Mouse (Mus musculus) MEL (cell line): ENCODE data around the gene Katnb1.

Experiments used
- CTCF ChIP-seq, 3 experiments: IDR thresholded peaks in 2 of 3; conservative IDR thresholded peaks in 1 of 3; 2 replicates each; pipeline ENCODE4 v1.5.1; 2011 to 2012; ENCODE audit warnings: low read length in 3 of 3, low read depth in 2 of 3, mild to moderate bottlenecking in 2 of 3, improper control_type of control experiment in 1 of 3, inconsistent platforms in 1 of 3, mixed read lengths in 1 of 3, moderate library complexity in 1 of 3; ENCODE audit not compliant: control insufficient read depth in 1 of 3, insufficient read depth in 1 of 3, poor library complexity in 1 of 3, severe bottlenecking in 1 of 3
- E2F4 ChIP-seq: IDR thresholded peaks from 2 replicates; pipeline ENCODE4 v1.6.1; 2011; ENCODE audit warnings: low read depth, low read length, improper control_type of control experiment, borderline replicate concordance
- MAX ChIP-seq: IDR thresholded peaks from 2 replicates; pipeline ENCODE4 v1.6.1; 2011; ENCODE audit warnings: low read length, improper control_type of control experiment
- MYB ChIP-seq: IDR thresholded peaks from 2 replicates; pipeline ENCODE4 v1.6.1; 2011; ENCODE audit warnings: mild to moderate bottlenecking, low read depth, low read length, improper control_type of control experiment
- NELFE ChIP-seq: IDR thresholded peaks from 2 replicates; pipeline ENCODE4 v1.6.1; 2011; ENCODE audit warnings: low read depth, low read length, improper control_type of control experiment
- POLR2A ChIP-seq, 2 experiments: IDR thresholded peaks; 2 replicates each; pipeline ENCODE4 v1.6.1; 2011 to 2012; ENCODE audit warnings: low read length in 2 of 2, mild to moderate bottlenecking in 2 of 2, control low read depth in 1 of 2, improper control_type of control experiment in 1 of 2, low read depth in 1 of 2, moderate library complexity in 1 of 2; ENCODE audit not compliant: control insufficient read depth in 1 of 2, insufficient read depth in 1 of 2, poor library complexity in 1 of 2
- ZNF384 ChIP-seq: IDR thresholded peaks from 2 replicates; pipeline ENCODE4 v1.6.1; 2012; ENCODE audit warnings: low read depth, mild to moderate bottlenecking, inconsistent platforms, low read length, improper control_type of control experiment

- TF ChIP-seq E2F4: no peak
- TF ChIP-seq MAX: no peak
- TF ChIP-seq CTCF (IDR thresholded peaks at IDR 0.05 in 2 of 3, conservative IDR thresholded peaks at IDR 0.05 in 1 of 3; ENCODE audit: control insufficient read depth in 1 of 3, insufficient read depth in 1 of 3, low read depth in 2 of 3, low read length in 3 of 3, poor library complexity in 1 of 3, severe bottlenecking in 1 of 3): no peak
- no peak for TF ChIP-seq ZNF384
- TF ChIP-seq POLR2A (IDR thresholded peaks at IDR 0.05; ENCODE audit: control insufficient read depth in 1 of 2, insufficient read depth in 1 of 2, low read depth in 1 of 2, low read length in 2 of 2, poor library complexity in 1 of 2): no peak
- no peak for TF ChIP-seq MYB
- no peak for TF ChIP-seq NELFE
Measured at GRCm38 (mm10) chr8:95140555-95140954, 59.6 kb downstream of the Katnb1 start.
